Mouse (Mus musculus): ENCODE data around the gene Ccdc137.
"Not testable (repeated sequence)": the region's sequence is repeated elsewhere in the genome, so short reads cannot be mapped to it uniquely, and the experiment has no call there.

The Ccdc137 gene

DNA sequence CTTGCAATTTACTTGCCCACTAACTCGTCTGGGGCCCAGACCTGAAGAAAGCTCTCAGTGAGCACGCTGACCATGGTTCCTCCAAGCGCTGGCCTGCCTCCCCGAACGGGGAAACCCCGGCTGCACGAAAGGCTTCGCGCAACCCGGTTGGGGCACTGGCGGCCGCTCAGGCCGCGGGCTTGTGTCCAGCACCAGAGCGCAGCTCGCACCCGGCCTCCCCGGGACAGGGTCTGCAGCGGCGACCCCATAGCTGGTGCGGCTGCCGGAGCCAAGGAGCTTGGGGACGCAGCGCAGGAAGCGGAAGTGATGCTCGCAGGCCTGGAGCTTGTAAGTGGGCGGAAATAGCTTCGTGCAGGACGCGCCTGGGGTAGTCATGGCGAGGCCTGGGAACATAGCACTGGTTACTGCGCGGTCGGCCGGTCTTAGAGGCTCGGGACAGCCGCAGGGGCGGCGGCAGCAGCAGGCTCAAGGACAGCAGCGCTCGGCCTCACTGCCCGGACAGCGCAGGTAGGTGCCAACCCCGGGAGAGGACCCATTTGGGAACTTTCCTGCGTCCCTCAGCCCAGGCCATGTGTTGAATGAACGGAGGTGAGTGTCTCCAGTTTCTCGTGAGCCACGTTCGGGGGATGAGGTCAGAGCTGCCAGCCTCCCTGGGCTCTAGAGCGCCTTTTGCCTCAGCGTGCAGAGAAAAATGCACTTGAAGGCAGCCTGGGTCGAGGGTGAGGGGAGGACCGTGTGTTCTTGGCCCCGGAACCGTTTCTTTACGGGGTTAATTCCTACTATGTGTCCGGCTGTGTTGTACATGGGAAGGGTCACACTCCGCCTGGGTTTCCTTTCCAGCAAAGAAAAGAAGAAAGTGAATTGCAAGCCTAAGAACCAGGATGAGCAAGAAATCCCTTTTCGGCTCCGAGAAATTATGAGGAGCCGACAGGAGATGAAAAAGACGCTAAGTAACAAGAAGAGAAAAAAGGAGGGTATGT is at the start of gene Ccdc137, which contains the start of gene Oxld1:
TSS of gene Ccdc137 (plus strand) at position 344 of the 980 bp plus-strand sequence.
TSS of gene Oxld1 (minus strand) at position 297 of the 980 bp plus-strand sequence.
- DNase-seq (ENCODE audit: low spot score): no peak

DNA sequence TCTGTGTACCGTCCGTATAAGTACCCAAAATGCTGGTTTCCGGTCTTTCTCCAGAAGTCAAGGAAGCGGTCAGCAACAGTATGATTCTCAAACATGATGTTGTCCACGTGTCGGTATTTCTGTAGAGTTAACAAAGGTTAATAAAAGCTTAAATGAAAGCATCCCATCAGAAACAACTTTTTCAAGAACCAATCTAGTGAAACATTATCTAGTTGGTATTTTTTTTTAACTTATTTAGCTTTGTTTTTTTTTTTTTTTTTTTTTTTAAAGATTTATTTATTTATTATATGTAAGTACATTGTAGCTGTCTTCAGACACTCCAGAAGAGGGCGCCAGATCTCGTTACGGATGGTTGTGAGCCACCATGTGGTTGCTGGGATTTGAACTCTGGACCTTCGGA is 44.3 kb upstream of the Ccdc137 start:
- DNase-seq (ENCODE audit: low spot score): not testable (repeated sequence)

DNA sequence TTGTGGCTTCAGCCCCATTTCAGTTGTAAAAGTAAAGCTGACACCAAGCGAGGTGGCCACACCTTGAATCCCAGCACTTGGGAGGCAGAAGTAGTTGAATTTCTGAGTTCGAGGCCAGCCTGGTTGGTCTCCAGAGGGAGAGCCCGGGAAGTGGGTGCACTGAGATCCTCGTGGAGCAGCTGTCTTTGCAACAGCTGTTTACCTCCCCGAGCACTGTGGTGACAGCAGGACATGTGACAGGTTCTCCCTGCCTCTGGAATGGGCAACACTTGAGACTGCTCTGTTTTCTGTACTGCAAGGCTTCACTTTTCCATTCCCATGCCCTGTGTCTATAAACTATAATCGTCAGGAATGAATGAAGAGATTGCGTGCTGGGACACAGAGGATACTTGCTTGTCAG is 40.1 kb upstream of the Ccdc137 start:
- no peak for DNase-seq (ENCODE audit: low spot score)

DNA sequence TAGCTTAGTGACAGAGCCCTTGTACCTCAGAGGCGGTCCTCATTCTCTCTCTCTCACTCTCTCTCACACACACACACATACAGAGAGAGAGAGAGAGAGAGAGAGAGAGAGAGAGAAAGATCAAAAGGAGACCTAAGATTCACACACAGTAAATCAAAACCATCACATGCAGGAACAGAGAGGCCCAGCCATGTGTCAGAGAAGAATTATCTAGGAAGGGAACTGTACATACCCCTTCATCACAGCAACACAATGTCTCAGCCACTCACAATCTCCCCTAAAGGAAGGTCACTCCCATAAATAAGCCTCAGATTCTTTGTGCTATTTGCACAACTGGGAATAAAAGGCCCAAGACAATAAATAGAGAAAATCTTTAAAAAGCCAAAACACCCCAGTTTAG is 39.3 kb upstream of the Ccdc137 start:
- DNase-seq (ENCODE audit: low spot score): no peak

DNA sequence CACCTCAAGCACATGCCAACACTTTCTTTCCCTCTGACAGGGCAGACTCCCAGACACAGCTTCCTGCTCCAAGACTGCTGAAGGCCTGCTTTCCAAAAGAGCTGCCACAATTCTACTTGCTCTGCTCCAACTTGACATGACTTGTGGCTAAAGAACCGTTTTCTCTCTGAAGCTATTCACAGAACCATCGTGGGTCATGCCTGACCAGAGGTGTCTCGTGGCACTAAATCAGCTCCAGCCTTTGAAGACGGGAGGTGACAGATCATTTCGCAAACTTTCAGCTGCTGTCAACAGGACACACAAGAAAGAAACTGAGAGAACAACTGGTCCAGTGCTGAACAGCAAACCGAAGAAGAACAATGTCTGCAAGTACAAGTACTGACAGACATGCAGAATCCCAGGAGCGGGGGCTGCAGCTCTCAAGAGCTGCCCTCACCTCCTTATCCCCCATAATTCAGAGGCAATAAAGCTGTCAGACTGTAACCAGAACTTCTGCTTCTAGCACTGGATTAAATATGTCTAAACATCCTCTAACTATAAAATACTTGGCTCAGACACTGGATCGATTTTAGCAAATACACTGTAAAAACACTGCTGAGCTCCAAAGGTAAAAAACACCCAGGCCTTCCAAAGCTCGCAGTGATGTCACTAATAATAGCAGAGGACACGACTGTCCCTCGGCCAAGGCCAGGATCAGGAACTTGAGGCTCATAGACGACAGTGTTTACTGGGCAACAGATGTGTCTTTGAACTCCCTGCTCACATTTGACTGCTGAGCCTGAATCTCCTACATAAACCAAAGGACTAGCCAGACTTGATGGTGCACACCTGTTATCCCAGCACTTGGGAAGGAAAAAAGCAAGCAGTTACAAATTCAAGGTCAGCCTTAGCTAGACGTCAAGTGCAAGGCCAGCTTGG is 35.0 kb upstream of the Ccdc137 start:
- DNase-seq (ENCODE audit: low spot score): no peak

DNA sequence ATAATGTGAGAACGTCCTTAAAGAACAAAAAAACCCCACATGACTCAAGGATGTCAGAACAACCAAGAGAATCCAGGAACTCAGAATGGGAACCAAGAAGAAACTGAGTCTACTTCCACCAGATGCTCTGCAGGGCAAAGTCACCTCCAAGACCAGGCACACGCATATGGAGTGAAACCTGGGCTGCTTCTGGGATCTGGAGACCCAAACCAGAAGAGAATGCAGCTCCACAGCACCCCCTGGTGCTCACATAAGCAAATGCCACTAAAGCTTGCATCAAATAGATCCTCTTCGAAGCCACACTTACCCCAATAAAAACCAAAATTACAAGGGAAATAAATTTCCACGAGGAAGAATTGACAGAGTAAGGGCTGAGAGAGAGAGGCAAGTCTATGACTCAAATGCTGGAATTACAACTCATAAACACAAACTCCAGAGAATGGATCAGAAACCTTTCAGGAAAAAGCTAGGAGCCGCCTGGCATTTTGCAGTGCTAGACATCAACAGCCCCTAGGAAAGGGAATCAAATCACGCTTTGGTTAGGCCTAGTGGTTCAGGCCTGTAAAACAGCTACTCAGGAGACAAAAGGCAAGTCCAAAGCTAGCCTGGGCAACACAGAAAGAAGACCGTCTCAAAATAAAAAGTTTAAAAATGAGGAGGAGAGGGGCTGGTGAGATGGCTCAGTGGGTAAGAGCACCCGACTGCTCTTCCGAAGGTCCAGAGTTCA is 34.2 kb upstream of the Ccdc137 start:
- peak; percentile 46 for DNase-seq (ENCODE audit: low spot score)

DNA sequence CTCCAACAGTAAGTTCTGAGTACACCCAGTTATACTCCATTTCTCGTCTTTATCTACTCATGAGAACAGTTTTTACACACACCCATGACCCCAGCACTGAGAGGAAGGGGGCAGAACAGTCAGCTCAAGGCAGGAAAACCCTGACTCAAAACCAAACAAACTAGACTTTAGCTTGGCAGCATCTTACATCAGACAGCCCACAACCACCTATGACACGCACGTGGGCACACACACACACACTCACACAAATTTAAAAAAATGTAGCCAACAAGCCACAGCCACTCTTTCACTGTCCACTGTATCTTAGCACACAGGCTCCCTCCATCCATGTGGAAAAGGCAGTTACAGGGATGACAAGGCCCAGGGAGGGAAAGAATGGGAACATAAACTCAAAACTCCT is 31.2 kb upstream of the Ccdc137 start:
- DNase-seq (ENCODE audit: low spot score): no peak

DNA sequence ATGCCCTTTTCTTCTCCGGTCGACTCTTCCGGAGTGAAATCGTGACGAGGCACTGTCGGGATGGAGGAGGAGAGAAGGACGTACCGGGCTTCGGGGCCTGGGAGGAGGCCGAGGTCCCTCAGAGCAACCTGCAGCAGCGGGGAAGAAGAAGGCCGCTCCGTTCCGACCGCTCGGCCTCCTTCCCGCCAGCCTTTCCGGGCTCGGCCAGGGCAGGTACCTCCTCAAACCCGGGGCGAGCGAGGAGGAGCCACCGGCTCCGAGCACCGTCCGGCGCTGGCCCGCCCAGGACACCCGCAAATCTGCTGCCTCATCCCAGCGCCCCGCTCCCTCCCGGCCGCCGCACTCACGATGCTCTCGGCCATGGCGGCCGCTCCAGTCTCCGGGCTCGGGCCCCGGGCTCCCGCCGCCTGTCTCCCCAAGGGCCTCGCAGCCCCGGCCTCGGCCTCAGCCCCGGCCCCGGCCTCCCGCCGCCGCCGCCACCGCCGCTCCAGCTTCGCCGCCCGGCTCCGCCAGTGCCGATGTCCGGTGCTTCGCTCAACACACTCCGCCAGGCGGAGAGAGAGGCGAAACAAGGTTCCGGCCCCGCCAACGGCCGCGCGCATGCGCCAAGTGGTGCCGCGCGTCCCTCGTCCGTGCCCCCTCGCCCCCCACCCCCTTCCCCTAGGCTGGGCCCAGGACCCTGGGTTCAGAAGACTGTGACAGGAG is 20.6 kb upstream of the Ccdc137 start, which contains the start of gene Nploc4:
TSS of gene Nploc4 (minus strand) at position 557 of the 705 bp plus-strand sequence.
- peak; percentile 38 for DNase-seq (ENCODE audit: low spot score)

DNA sequence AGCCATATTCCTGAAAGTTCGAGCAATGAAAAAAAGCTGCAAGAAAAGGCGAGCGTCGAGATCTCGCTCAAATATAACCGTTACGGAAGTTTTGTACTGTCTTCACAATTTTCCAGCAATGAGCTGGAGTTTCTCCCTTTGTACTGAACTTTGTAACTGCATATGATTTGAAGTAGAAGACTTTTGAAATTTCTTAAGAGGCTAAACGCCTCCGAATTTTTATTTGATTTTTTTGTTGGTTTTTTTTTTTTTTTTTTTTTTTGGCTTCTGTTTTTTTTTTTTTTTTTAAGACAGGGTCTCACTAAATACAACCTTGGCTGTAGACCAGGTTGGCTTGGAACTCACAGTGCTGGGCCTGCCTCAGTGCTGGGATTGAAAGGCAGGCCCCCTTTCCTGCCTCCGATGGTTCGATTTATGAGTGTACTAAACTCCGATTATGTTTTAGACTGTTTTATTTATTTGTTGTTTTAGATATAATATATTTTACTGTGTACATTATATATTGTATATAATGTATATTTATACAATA is 20.0 kb upstream of the Ccdc137 start:
- no peak for DNase-seq (ENCODE audit: low spot score)

DNA sequence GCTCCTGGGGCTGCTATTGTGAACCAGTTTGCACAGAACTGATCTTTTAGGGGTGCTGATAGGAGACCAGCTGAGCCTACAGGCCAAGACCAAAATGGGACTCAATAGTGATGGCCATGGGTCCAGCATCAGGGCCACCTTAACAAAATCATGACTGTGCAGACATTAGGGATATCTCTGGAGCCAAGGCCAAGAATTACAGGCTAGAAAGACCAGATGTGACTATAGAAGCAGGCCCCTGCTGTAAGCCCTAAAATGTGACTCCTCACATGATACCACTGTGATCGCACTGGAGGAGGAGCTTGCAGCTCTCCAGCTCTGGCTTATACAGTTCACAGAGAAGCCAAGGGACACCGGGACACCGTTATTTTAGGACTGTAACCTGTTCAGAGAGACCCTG is 15.6 kb upstream of the Ccdc137 start, which contains the start of gene Tspan10:
TSS of gene Tspan10 (plus strand) at position 301 of the 400 bp plus-strand sequence.
- DNase-seq (ENCODE audit: low spot score): no peak

DNA sequence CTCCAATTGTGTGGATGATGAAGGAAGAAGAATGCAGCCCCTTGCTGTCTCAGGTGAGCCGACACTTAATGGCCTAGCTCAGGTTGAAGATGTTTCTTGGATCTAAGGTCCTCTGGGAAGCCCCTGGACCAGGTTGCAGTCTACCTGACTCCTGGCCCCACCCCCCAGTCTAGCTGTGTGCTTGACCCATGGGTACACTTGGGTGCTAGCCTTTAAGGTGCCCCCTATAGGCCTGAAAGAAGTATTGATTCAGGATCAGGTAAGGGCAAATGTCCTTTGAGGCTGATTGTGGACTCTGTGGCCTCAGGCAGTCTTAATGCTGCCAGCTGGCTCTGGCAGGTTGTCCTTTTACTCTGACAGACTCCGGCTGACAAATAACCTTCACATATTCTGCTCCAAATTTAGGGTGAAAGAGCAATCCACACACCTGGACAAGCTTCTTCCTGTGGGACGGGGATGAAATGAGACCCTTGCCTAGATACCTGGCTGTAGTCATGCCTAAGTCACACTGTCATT is 15.1 kb upstream of the Ccdc137 start:
- no peak for DNase-seq (ENCODE audit: low spot score)

DNA sequence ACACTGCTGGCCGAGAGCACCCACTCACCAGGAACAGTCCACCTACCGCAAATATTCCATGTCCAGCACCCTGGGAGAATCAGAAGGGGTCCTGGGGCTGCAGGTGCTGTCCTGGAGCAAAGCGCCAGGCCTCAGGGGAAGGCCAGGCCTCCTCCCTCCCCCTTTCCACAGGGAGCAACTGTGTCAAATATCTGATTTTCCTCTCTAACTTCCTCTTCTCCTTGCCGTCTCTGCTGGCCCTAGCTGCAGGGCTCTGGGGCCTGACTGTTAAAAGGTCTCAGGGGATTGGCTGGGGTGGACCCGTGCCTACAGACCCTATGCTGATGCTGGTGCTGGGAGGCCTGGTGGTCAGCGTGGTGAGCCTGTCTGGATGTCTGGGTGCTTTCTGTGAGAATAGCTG is 13.8 kb upstream of the Ccdc137 start:
- no peak for DNase-seq (ENCODE audit: low spot score)

DNA sequence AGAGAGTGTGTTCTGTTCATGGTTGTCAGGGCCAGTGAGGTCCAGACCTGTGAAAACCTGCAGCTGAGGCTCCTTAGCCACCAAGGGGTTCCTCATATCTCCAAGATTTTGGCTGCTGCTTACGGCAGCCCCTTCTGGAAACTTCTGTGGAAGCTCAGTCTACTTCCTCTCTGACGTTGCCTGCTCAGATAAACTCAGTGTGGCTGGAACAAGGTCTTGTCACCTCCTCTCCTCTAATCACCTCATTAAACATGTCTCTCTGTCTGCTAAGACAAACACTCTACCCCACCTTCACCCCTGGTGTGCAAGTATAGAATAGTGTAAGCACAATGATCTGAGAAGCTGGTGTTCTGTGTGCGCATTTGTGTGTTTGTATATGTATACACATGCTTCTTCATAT is 12.4 kb upstream of the Ccdc137 start:
- DNase-seq (ENCODE audit: low spot score): no peak

DNA sequence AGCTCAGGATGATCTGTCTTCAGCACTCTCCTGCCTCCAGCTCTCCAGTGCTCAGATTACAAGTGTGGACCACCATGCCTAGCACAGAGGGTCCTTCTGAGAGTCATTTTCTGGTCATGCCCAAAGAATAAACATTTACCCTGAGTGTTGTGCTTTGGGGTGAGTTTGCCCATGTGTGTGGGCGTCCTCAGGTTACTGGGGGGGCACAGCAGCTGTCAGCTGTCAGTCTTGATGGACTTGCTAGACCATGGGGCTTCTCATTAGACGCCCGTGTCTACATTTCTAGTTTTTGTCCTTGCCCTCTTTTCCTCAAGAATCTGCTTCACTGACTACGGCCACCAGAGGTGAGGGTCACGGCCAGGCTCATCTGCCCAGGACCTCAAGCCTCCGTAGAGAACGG is 10.7 kb upstream of the Ccdc137 start:
- no peak for DNase-seq (ENCODE audit: low spot score)

DNA sequence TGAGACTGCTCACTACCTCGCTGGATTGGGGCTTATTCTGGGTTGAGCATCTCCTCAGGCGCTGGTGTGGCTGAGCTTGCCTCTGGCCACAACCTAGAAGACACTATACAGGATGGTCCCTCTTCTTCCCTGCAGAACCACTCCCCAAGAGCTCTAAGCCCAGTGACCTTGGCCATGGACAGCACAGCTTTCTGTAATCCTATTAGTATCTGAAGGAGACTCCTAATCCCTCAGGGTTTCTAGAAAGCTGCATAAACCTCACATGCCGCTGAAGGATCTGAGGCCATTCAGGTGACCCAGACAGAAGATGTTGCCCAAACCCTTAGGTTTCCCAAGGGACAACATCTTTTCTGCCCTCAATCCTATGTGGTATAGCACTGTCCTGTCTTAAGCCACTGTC is 5.7 kb upstream of the Ccdc137 start:
- no peak for DNase-seq (ENCODE audit: low spot score)

DNA sequence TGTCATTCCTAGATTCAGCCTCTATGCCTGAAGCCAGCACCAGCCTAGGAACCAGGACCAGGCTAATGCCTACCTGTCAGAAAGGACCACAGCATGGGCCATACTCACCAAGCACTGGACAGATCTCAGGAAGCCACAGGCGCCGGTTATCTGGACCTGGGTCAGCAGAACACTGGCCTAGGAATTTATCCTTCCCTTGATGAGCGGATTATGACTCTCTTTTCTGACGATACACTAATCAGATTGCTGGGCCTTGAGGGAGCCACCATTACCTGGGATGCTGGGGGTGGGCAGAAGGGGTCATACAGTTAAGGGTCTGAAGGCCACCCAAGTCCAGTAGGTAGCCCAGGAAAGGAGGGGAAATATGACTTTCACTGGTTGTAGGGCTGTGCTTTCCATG is 4.6 kb upstream of the Ccdc137 start, which contains the start of gene Pde6g:
TSS of gene Pde6g (minus strand) at position 195 of the 400 bp plus-strand sequence.
- DNase-seq (ENCODE audit: low spot score): no peak

DNA sequence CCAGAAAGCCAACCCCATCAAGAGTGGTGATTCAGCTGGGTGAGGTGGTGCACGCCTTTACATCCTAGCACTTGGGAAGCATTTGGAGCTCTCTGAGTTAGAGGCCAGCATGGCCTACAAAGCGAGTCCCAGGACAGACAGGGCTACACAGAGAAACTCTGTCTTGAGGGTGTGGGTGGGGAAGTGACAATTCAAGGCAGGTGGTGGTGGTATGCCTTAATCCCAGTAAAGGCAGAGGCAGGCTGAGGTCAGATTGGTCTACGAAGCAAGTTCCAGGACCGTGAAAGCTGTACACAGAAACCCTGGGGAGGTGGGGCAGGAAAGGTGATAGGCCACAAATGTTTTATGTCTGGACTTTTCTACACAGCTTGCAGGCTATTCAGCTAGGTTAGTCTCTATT is 3.0 kb upstream of the Ccdc137 start:
- DNase-seq (ENCODE audit: low spot score): no peak

DNA sequence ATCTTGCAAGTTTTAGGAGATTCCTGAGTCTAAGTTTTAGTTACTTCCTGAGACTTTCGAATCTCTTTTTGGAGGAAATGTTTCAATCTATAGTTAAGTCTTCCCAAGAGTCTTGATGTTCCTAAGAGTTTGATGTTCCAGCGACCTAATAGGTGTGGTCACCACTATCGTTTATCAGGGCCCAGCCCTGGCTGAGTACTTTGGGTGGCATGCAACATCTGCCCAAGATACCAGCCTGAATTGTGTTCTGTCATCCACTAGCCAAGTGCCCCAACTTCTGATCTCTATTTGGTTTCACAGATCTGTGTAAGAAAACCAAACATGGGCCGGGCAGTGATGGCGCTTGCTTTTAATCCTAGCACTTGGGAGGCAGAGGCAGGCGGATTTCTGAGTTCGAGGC is 2.5 kb upstream of the Ccdc137 start:
- no peak for DNase-seq (ENCODE audit: low spot score)

DNA sequence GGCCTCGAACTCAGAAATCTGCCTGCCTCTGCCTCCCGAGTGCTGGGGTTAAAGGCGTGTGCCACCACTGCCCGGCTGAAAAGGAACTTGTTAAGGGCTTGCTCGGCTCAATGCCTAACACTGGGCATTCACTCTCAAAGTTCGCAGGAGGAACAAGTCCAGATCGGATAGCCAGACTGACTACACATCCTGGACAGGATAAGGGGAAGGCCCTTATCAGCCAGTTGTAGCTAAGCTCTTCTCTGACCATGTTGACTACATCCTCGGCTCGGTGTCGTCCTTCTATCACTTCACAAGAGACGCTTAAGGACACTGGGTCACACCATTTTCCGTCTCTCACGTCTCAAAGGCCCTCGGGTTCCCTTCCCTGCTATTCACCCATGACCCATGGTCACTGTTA is 545 bp upstream of the Ccdc137 start:
- DNase-seq (ENCODE audit: low spot score): no peak

DNA sequence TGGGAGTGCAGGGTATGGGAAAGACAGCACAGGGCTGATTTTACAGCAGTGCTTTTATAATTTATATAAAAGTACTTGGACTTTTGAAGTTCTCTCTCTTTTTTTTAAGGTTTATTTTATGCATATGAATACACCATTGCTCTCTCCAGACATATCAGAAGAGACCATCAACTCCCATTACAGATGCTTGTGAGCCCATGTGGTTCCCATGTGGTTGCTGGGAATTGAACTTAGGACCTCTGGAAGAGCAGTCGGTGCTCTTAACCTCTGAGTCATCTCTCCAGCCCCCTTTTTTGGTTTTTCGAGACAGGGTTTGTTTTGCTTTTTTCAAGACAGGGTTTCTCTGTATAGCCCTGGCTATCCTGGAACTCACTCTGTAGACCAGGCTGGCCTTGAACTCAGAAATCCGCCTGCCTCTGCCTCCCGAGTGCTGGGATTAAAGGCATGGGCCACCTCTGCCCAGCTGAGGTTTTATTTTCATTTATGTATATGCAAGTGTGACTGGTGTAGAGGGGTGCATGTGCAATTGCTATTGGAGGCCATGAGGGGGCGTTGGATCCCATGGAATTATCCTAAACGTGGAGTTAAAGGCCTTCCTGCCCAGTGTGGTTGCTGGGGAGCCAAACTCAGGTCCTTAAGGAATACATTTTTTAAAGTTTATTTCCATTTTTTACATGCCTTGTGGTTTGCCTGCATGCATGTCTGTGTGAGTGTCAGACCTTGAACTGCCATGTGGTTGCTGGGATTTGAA is 1.1 kb downstream of the Ccdc137 start:
- DNase-seq (ENCODE audit: low spot score): no peak
